Mouse (Mus musculus): ENCODE measurements around the gene Cdcp1.

- no peak for TF ChIP-seq CTCF (conservative IDR thresholded peaks at IDR 0.05; ENCODE audit: insufficient read depth, insufficient read length, low read depth, low read length)
- TF ChIP-seq POLR2A (IDR thresholded peaks at IDR 0.05; ENCODE audit: low read depth, low read length), result no peak
Observed at GRCm38 (mm10) chr9:123243988-123244387, 28.1 kb upstream of the Cdcp1 start.

Data from kidney, adult 2 months (tissue).